Mouse (Mus musculus): ENCODE results near the gene Acer3.

DNA sequence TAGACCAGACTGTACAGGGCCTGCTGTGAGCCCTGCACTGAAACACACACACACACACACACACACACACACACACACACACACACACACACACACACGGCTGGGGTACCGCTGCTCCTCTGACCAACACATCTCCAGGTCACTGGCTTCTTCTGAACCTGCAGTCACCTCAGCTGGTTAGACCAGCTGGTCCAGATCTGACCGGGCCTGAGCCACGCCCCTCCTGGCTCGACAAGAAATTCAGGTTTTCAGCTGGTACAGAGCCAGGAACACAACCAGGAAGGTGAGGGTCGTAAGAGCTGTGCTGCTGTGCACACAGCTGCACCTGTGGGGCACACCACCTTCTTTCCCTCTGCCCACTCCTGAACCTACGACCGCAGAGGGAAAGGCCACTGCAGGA lies 162.5 kb downstream of the Acer3 start:
- TF ChIP-seq ELF1 (IDR thresholded peaks at IDR 0.05; ENCODE audit: low read depth, low read length), result no peak
- no peak for TF ChIP-seq MXI1 (IDR thresholded peaks at IDR 0.05; ENCODE audit: low read depth, low read length)
- TF ChIP-seq GATA1 (IDR thresholded peaks at IDR 0.05; ENCODE audit: low read depth, low read length), result no peak
- no peak for TF ChIP-seq POLR2A (IDR thresholded peaks at IDR 0.05; ENCODE audit: control insufficient read depth in 1 of 2, insufficient read depth in 1 of 2, low read depth in 1 of 2, low read length in 2 of 2, poor library complexity in 1 of 2)
- no peak for TF ChIP-seq MAFK (IDR thresholded peaks at IDR 0.05; ENCODE audit: borderline replicate concordance, low read depth, low read length)
- no peak for TF ChIP-seq CTCF (IDR thresholded peaks at IDR 0.05 in 2 of 3, conservative IDR thresholded peaks at IDR 0.05 in 1 of 3; ENCODE audit: control insufficient read depth in 1 of 3, insufficient read depth in 1 of 3, low read depth in 2 of 3, low read length in 3 of 3, poor library complexity in 1 of 3, severe bottlenecking in 1 of 3)
- TF ChIP-seq KAT2A (conservative IDR thresholded peaks at IDR 0.05; ENCODE audit: low read depth, low read length), result no peak
- TF ChIP-seq ZC3H11A (IDR thresholded peaks at IDR 0.05; ENCODE audit: low read depth, low read length), result no peak
- TF ChIP-seq ETS1 (IDR thresholded peaks at IDR 0.05; ENCODE audit: low read depth, low read length), result no peak
- TF ChIP-seq USF1 (IDR thresholded peaks at IDR 0.05; ENCODE audit: low read depth, low read length), result no peak
- TF ChIP-seq RCOR1 (IDR thresholded peaks at IDR 0.05; ENCODE audit: low read depth, low read length), result no peak
- no peak for TF ChIP-seq EP300 (IDR thresholded peaks at IDR 0.05; ENCODE audit: low read depth in 1 of 2, low read length in 2 of 2)

Data from MEL (cell line).